Mouse (Mus musculus): ENCODE measurements around the gene Cklf.

- TF ChIP-seq CTCF (IDR thresholded peaks at IDR 0.05; ENCODE audit: borderline replicate concordance, control insufficient read depth, extremely low read depth, insufficient read depth, low read length, poor library complexity) (no peak), POLR2A (IDR thresholded peaks at IDR 0.05; ENCODE audit: control insufficient read depth, extremely low read depth, insufficient read depth, low read length, poor library complexity) (no peak)
Measured at GRCm38 (mm10) chr8:104242038-104242644, 8.5 kb upstream of the Cklf start.
